Mouse (Mus musculus): Measurements from ENCODE around the gene Dnajb2. TPM values are rescaled to one million over a fixed set of nuclear protein-coding genes. Genes with fewer than 3 reads are reported as not detected.

Dnajb2 gene
- polyA plus RNA-seq (2015; fragmentation: Nextera tagmentation; extraction: Ambion mirVana) = 31.3 and 32.3 TPM in 2 replicates

- Histone ChIP-seq H3K4me2 (ENCODE audit: low read depth, low read length) (peak within 1 kb of the TSS; percentile 86), H3K9ac (ENCODE audit: low read length) (peak within 1 kb of the TSS; percentile 87), H3K4me3 (replicated peaks; ENCODE audit: low read length) (peak within 1 kb of the TSS; percentile 73), H3K27me3 (ENCODE audit: control insufficient read depth, insufficient read depth, low read length) (no peaks in the 10 kb centered on the region), H3K9me3 (replicated peaks; ENCODE audit: control insufficient read depth, low read length) (no peaks in the 10 kb centered on the region), H3K27ac (ENCODE audit: low read length) (peak within 1 kb of the TSS; percentile 89), H3K4me1 (ENCODE audit: control insufficient read depth, insufficient read depth, low read length) (peaks cover 14% of the 10 kb centered on the region), H3K36me3 (ENCODE audit: control insufficient read depth, insufficient read depth, low read length) (peaks cover 7% of the 10 kb centered on the region; the same call in 1 of the 2 replicates)
- peak; percentile 96 for ATAC-seq (ENCODE audit: insufficient read depth, low FRiP score)
- WGBS = under 1% methylated on average over 63 of the region's 64 CpGs
Observed at GRCm38 (mm10) chr1:75236117-75237050, at the start of gene Dnajb2. Gene Dnajb2, plus strand, starts transcription at chr1:75236406.

GRCm38 (mm10) chr1:75187126-75187525 lies 49.1 kb upstream of the Dnajb2 start:
- no peak for ATAC-seq (ENCODE audit: insufficient read depth, low FRiP score)
- no peak overlapping the region for H3K9ac ChIP-seq (ENCODE audit: low read length)
- peaks cover 10% of the 10 kb centered on the region for H3K4me1 ChIP-seq (ENCODE audit: control insufficient read depth, insufficient read depth, low read length)
- no peak overlapping the region for H3K4me3 ChIP-seq (replicated peaks; ENCODE audit: low read length)
- H3K36me3 ChIP-seq (ENCODE audit: control insufficient read depth, insufficient read depth, low read length) = peaks cover 19% of the 10 kb centered on the region
- 0 out of 2 replicates have a peak, but pooled peaks cover 3% of the 10 kb centered on the region for H3K9me3 ChIP-seq (replicated peaks; ENCODE audit: control insufficient read depth, low read length)
- no peak overlapping the region for H3K4me2 ChIP-seq (ENCODE audit: low read depth, low read length)
- H3K27me3 ChIP-seq (ENCODE audit: control insufficient read depth, insufficient read depth, low read length) = no peaks in the 10 kb centered on the region
- H3K27ac ChIP-seq (ENCODE audit: low read length) = no peak overlapping the region

GRCm38 (mm10) chr1:75187914-75188483 lies 48.2 kb upstream of the Dnajb2 start:
- H3K27ac ChIP-seq (ENCODE audit: low read length) = no peak overlapping the region
- peaks cover 11% of the 10 kb centered on the region for H3K36me3 ChIP-seq (ENCODE audit: control insufficient read depth, insufficient read depth, low read length)
- H3K4me1 ChIP-seq (ENCODE audit: control insufficient read depth, insufficient read depth, low read length) = peaks cover 10% of the 10 kb centered on the region
- no peak for ATAC-seq (ENCODE audit: insufficient read depth, low FRiP score)
- WGBS = 83% methylated on average over 2 of the region's 2 CpGs
- no peak overlapping the region for H3K4me3 ChIP-seq (replicated peaks; ENCODE audit: low read length)
- no peaks in the 10 kb centered on the region for H3K9me3 ChIP-seq (replicated peaks; ENCODE audit: control insufficient read depth, low read length)
- no peak overlapping the region for H3K9ac ChIP-seq (ENCODE audit: low read length)
- H3K27me3 ChIP-seq (ENCODE audit: control insufficient read depth, insufficient read depth, low read length) = no peaks in the 10 kb centered on the region
- no peak overlapping the region for H3K4me2 ChIP-seq (ENCODE audit: low read depth, low read length)

- 41% methylated on average over 2 of the region's 2 CpGs for WGBS
- 0 out of 2 replicates have a peak overlapping the region, but pooled peaks have one; percentile 92 for H3K4me3 ChIP-seq (replicated peaks; ENCODE audit: low read length)
- H3K27ac ChIP-seq (ENCODE audit: low read length) = no peak overlapping the region
- no peaks in the 10 kb centered on the region for H3K27me3 ChIP-seq (ENCODE audit: control insufficient read depth, insufficient read depth, low read length)
- peak overlapping the region; percentile 96 for H3K9ac ChIP-seq (ENCODE audit: low read length)
- peaks cover 17% of the 10 kb centered on the region for H3K4me1 ChIP-seq (ENCODE audit: control insufficient read depth, insufficient read depth, low read length)
- peaks cover 10% of the 10 kb centered on the region for H3K36me3 ChIP-seq (ENCODE audit: control insufficient read depth, insufficient read depth, low read length)
- H3K4me2 ChIP-seq (ENCODE audit: low read depth, low read length) = peak overlapping the region; percentile 90; the same call in 1 of the 2 replicates
- no peaks in the 10 kb centered on the region for H3K9me3 ChIP-seq (replicated peaks; ENCODE audit: control insufficient read depth, low read length)
- no peak for ATAC-seq (ENCODE audit: insufficient read depth, low FRiP score)
Observed at GRCm38 (mm10) chr1:75190577-75190976, 45.6 kb upstream of the Dnajb2 start.

- peaks cover 17% of the 10 kb centered on the region for H3K4me1 ChIP-seq (ENCODE audit: control insufficient read depth, insufficient read depth, low read length)
- H3K4me3 ChIP-seq (replicated peaks; ENCODE audit: low read length) = peak overlapping the region; percentile 92
- WGBS = 40% methylated on average over 5 of the region's 5 CpGs
- ATAC-seq (ENCODE audit: insufficient read depth, low FRiP score) = no peak
- H3K27ac ChIP-seq (ENCODE audit: low read length) = peak overlapping the region; percentile 85
- H3K9me3 ChIP-seq (replicated peaks; ENCODE audit: control insufficient read depth, low read length) = no peaks in the 10 kb centered on the region
- H3K27me3 ChIP-seq (ENCODE audit: control insufficient read depth, insufficient read depth, low read length) = no peaks in the 10 kb centered on the region
- peaks cover 7% of the 10 kb centered on the region for H3K36me3 ChIP-seq (ENCODE audit: control insufficient read depth, insufficient read depth, low read length)
- H3K4me2 ChIP-seq (ENCODE audit: low read depth, low read length) = peak overlapping the region; percentile 90
- H3K9ac ChIP-seq (ENCODE audit: low read length) = peak overlapping the region; percentile 96
Observed at GRCm38 (mm10) chr1:75191258-75191621, 45.0 kb upstream of the Dnajb2 start.

GRCm38 (mm10) chr1:75191622-75192402 lies 44.4 kb upstream of the Dnajb2 start, which contains the start of the genes Ankzf1 and Atg9a:
Gene Ankzf1, plus strand, starts transcription at chr1:75192151.
Gene Atg9a, minus strand, starts transcription at chr1:75192196.
- Histone ChIP-seq H3K27ac (ENCODE audit: low read length) (peak within 1 kb of the TSS; percentile 97), H3K36me3 (ENCODE audit: control insufficient read depth, insufficient read depth, low read length) (0 out of 2 replicates have a peak, but pooled peaks cover 4% of the 10 kb centered on the region), H3K4me3 (replicated peaks; ENCODE audit: low read length) (peak within 1 kb of the TSS; percentile 92), H3K27me3 (ENCODE audit: control insufficient read depth, insufficient read depth, low read length) (no peaks in the 10 kb centered on the region), H3K9ac (ENCODE audit: low read length) (peak within 1 kb of the TSS; percentile 96), H3K9me3 (replicated peaks; ENCODE audit: control insufficient read depth, low read length) (no peaks in the 10 kb centered on the region), H3K4me1 (ENCODE audit: control insufficient read depth, insufficient read depth, low read length) (peaks cover 17% of the 10 kb centered on the region), H3K4me2 (ENCODE audit: low read depth, low read length) (peak within 1 kb of the TSS; percentile 90)
- peak; percentile 100 for ATAC-seq (ENCODE audit: insufficient read depth, low FRiP score)
- under 1% methylated on average over 56 of the region's 56 CpGs for WGBS

- H3K4me3 ChIP-seq (replicated peaks; ENCODE audit: low read length) = peak overlapping the region; percentile 92
- peak overlapping the region; percentile 85 for H3K9ac ChIP-seq (ENCODE audit: low read length)
- 0 out of 2 replicates have a peak, but pooled peaks cover 4% of the 10 kb centered on the region for H3K36me3 ChIP-seq (ENCODE audit: control insufficient read depth, insufficient read depth, low read length)
- peak; percentile 35; the same call in 1 of the 2 replicates for ATAC-seq (ENCODE audit: insufficient read depth, low FRiP score)
- peak overlapping the region; percentile 71 for H3K4me2 ChIP-seq (ENCODE audit: low read depth, low read length)
- under 1% methylated on average over 19 of the region's 19 CpGs for WGBS
- H3K27ac ChIP-seq (ENCODE audit: low read length) = peak overlapping the region; percentile 97
- H3K4me1 ChIP-seq (ENCODE audit: control insufficient read depth, insufficient read depth, low read length) = peaks cover 17% of the 10 kb centered on the region
- no peaks in the 10 kb centered on the region for H3K27me3 ChIP-seq (ENCODE audit: control insufficient read depth, insufficient read depth, low read length)
- no peaks in the 10 kb centered on the region for H3K9me3 ChIP-seq (replicated peaks; ENCODE audit: control insufficient read depth, low read length)
Observed at GRCm38 (mm10) chr1:75192452-75192851, 43.8 kb upstream of the Dnajb2 start.

GRCm38 (mm10) chr1:75201236-75201635 lies 35.0 kb upstream of the Dnajb2 start:
- WGBS = 84% methylated on average over 1 of the region's 1 CpGs
- Histone ChIP-seq H3K4me3 (replicated peaks; ENCODE audit: low read length) (no peak overlapping the region), H3K4me2 (ENCODE audit: low read depth, low read length) (no peak overlapping the region)

More at GRCm38 (mm10) chr1:75201236-75201635, 35.0 kb upstream of the Dnajb2 start:
- peaks cover 6% of the 10 kb centered on the region for H3K36me3 ChIP-seq (ENCODE audit: control insufficient read depth, insufficient read depth, low read length)
- no peaks in the 10 kb centered on the region for H3K27me3 ChIP-seq (ENCODE audit: control insufficient read depth, insufficient read depth, low read length)
- no peaks in the 10 kb centered on the region for H3K4me1 ChIP-seq (ENCODE audit: control insufficient read depth, insufficient read depth, low read length)
- no peak overlapping the region for H3K27ac ChIP-seq (ENCODE audit: low read length)
- no peak for ATAC-seq (ENCODE audit: insufficient read depth, low FRiP score)
- no peak overlapping the region for H3K9ac ChIP-seq (ENCODE audit: low read length)
- H3K9me3 ChIP-seq (replicated peaks; ENCODE audit: control insufficient read depth, low read length) = no peaks in the 10 kb centered on the region

All from stomach, embryonic 16.5 days (tissue).